Mouse (Mus musculus) heart, embryonic 10.5 days (tissue): ENCODE measurements around the gene Slc7a6os. TPM values are rescaled to one million over a fixed set of nuclear protein-coding genes. Genes with fewer than 3 reads are reported as not detected.

ENCODE experiments used
- DNase-seq: peaks from one replicate; pipeline ENCODE4 v3.0.0-alpha.2; 2017; ENCODE audit warnings: low spot score
- H3K27ac ChIP-seq: fragments of 300-500 bp; sonication (generic); 2 replicates; pipeline ENCODE4 v1.5.1; 2016; ENCODE audit warnings: mild to moderate bottlenecking
- H3K27me3 ChIP-seq: fragments of 300-500 bp; sonication (generic); 2 replicates; pipeline ENCODE4 v1.6.1; 2016; ENCODE audit warnings: mild to moderate bottlenecking; ENCODE audit not compliant: poor library complexity, insufficient read depth, severe bottlenecking
- H3K36me3 ChIP-seq: fragments of 300-500 bp; sonication (generic); 2 replicates; pipeline ENCODE4 v1.6.1; 2016; ENCODE audit warnings: mild to moderate bottlenecking, moderate library complexity
- H3K4me1 ChIP-seq: fragments of 300-500 bp; sonication (generic); 2 replicates; pipeline ENCODE4 v1.6.1; 2016; ENCODE audit warnings: mild to moderate bottlenecking
- H3K4me3 ChIP-seq: fragments of 300-500 bp; sonication (generic); 2 replicates; pipeline ENCODE4 v1.5.1; 2016; ENCODE audit warnings: mild to moderate bottlenecking, moderate library complexity
- H3K9me3 ChIP-seq: fragments of 300-500 bp; sonication (generic); 2 replicates; pipeline ENCODE4 v1.6.1; 2016; ENCODE audit warnings: mild to moderate bottlenecking, moderate library complexity
- WGBS: fragments of 180-500 bp; shearing (Covaris S2); methylation state at CpG from one replicate; pipeline ENCODE4 v1.1.7; 2016; 5-methylcytosine and 5-hydroxymethylcytosine counted together
- polyA plus RNA-seq: library from polyadenylated mRNA; unstranded; fragments of >200 nt; fragmentation: Nextera tagmentation; extraction: Ambion mirVana; gene quantifications from 2 replicates; pipeline ENCODE4 v1.2.1, GENCODE M21; 2016

Gene Slc7a6os
- polyA plus RNA-seq, 1 experiment from 2014 or later, result 38.1 TPM

- Histone ChIP-seq H3K36me3 (0 out of 2 replicates have a peak, but pooled peaks cover 2% of the 10 kb centered on the region), H3K9me3 (no peaks in the 10 kb centered on the region), H3K4me3 (peak overlapping the region; percentile 98), H3K4me1 (peaks cover 24% of the 10 kb centered on the region; the same call in 1 of the 2 replicates), H3K27me3 (no peaks in the 10 kb centered on the region), H3K27ac (peak overlapping the region; percentile 99; the same call in 1 of the 2 replicates)
- WGBS, result 38% methylated on average over 6 of the region's 6 CpGs
- DNase-seq, result no peak
Observed at GRCm38 (mm10) chr8:106169934-106170480, 40.7 kb downstream of the Slc7a6os start.

DNA sequence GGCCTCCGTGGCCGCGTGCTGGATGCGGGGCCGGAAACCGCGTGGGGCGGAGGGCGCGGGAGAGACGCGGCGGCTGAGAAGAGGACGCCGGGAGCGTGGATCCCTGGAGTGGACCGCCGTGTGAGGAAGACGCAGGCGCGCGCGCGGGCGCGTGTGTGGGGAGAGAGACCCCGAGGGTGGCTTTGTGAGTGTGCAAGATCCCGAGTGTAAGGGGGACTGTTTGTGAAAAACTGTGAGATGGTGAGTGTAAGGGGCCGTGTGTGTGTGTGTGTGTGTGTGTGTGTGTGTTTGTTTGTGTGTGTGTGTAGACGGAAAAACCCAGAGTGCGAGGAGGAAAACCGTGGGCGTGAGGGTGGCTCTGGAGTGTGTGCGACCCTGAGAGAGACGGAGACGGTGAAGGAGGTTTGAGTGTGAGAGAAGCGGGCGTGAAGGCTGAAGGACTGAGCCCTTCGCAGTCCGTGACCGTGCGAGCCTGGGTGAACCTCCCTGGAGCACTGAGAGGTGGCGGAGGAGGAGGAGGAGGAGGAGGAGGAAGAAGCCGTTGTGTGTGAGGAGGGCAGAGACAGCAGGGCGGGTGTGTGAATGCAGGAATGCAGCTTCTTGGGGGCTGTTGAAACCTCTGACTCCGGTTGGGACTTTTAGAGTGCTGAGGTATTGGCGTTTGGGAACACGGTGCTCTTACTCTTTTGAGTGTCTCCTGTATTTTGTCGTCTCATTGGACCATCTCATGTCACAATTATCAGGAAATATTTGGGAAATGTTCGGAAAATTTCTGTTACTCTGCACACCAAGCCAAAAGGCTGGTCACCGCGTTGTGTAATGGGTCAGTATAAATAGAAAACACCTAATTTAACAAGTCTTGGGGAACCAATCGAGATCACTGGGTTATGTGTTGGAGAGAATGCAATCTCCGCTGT is 41.5 kb downstream of the Slc7a6os start:
- Histone ChIP-seq H3K27me3 (no peaks in the 10 kb centered on the region), H3K9me3 (no peaks in the 10 kb centered on the region), H3K4me3 (peak overlapping the region; percentile 98), H3K27ac (peak overlapping the region; percentile 99), H3K36me3 (peaks cover 6% of the 10 kb centered on the region), H3K4me1 (peaks cover 24% of the 10 kb centered on the region; the same call in 1 of the 2 replicates)
- DNase-seq, result peak; percentile 85
- 1% methylated on average over 53 of the region's 54 CpGs for WGBS

DNA sequence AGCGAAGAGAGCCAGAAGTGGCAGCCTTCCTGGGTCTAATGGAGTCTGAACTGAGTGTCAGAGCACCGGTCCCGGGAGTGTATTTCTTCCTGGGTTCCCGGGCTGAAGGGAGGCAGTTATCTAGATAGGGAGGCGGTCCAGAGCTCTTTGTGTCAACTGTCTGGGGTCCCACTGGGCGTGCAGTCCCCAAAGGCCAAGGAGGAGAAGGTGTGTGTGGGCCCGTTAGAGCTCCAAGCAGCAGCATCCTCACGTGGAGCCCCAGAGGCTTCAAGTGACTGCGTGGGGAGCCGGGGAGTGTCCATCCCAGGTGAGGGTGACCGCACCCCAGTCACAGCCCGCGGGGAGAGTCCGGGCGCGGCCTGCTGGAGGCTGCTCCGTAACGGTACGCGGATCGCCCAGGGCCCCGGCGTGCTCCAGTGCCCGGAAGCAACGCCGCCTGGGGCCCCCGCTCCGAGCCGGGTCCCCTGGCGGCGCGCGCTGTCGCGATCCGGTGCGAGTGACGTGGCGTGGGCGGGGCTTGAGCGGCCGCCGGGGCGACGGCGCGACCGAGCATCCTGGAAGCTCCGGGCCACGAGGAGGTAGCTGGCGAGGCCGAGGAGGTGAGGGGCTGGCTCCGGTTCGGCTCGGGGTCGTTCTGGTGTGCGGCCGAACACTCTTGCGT is 42.2 kb downstream of the Slc7a6os start, which contains the start of gene Slc7a6:
Gene Slc7a6 (plus strand): TSS at position 502 of the 661 bp plus-strand sequence.
- Histone ChIP-seq H3K27ac (peak within 1 kb of the TSS; percentile 99), H3K27me3 (no peaks in the 10 kb centered on the region), H3K4me1 (peaks cover 24% of the 10 kb centered on the region; the same call in 1 of the 2 replicates), H3K4me3 (peak within 1 kb of the TSS; percentile 98), H3K9me3 (no peaks in the 10 kb centered on the region), H3K36me3 (peaks cover 14% of the 10 kb centered on the region)
- DNase-seq, result peak; percentile 91
- WGBS, result under 1% methylated on average over 59 of the region's 59 CpGs

DNA sequence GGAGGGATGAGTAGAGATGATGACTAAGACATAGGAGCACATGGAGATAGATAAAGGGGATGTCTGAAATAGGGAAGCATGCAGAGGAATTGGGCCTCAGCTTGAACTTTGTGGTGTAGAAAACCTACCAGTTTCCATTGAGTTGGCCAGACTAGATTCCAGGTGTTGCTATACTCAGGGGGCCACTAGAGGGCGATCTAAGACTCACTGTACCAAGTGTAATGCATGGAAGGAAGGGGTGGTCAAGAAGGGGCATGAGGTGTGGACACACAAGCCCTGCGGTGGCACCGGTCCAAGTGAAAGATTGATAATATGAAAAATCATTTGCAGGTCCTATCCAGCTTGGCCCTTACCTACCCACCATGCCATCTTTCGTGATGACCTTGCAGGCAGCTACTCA is 45.3 kb downstream of the Slc7a6os start:
- Histone ChIP-seq H3K9me3 (no peaks in the 10 kb centered on the region), H3K36me3 (peaks cover 42% of the 10 kb centered on the region), H3K4me3 (no peak overlapping the region), H3K4me1 (peaks cover 24% of the 10 kb centered on the region; the same call in 1 of the 2 replicates), H3K27me3 (no peaks in the 10 kb centered on the region), H3K27ac (no peak overlapping the region)
- 47% methylated on average over 4 of the region's 4 CpGs for WGBS
- DNase-seq, result peak; percentile 80

GRCm38 (mm10) chr8:106163251-106163650 is 47.5 kb downstream of the Slc7a6os start:
- Histone ChIP-seq H3K27me3 (no peaks in the 10 kb centered on the region), H3K27ac (no peak overlapping the region), H3K4me3 (no peak overlapping the region), H3K4me1 (peaks cover 11% of the 10 kb centered on the region; the same call in 1 of the 2 replicates), H3K36me3 (peaks cover 57% of the 10 kb centered on the region), H3K9me3 (no peaks in the 10 kb centered on the region)
- no peak for DNase-seq
- WGBS, result 83% methylated on average over 9 of the region's 9 CpGs

- no peaks in the 10 kb centered on the region for H3K27me3 ChIP-seq
- no peak overlapping the region for H3K27ac ChIP-seq
- no peaks in the 10 kb centered on the region for H3K9me3 ChIP-seq
- no peak overlapping the region for H3K4me3 ChIP-seq
- peaks cover 78% of the 10 kb centered on the region for H3K36me3 ChIP-seq
- 89% methylated on average over 6 of the region's 6 CpGs for WGBS
- H3K4me1 ChIP-seq, result no peaks in the 10 kb centered on the region; the same call in 1 of the 2 replicates
- no peak for DNase-seq
Observed at GRCm38 (mm10) chr8:106159876-106160275, 50.9 kb downstream of the Slc7a6os start.

GRCm38 (mm10) chr8:106158381-106158780 is 52.4 kb downstream of the Slc7a6os start:
- Histone ChIP-seq H3K27me3 (no peaks in the 10 kb centered on the region), H3K9me3 (no peaks in the 10 kb centered on the region), H3K4me1 (peaks cover 2% of the 10 kb centered on the region), H3K36me3 (peaks cover 69% of the 10 kb centered on the region), H3K27ac (no peak overlapping the region), H3K4me3 (no peak overlapping the region)
- DNase-seq, result no peak
- 76% methylated on average over 10 of the region's 10 CpGs for WGBS

- Histone ChIP-seq H3K36me3 (peaks cover 59% of the 10 kb centered on the region), H3K9me3 (no peaks in the 10 kb centered on the region), H3K27ac (no peak overlapping the region), H3K27me3 (no peaks in the 10 kb centered on the region), H3K4me3 (no peak overlapping the region), H3K4me1 (peaks cover 11% of the 10 kb centered on the region)
- no peak for DNase-seq
- WGBS, result 85% methylated on average over 1 of the region's 1 CpGs
Observed at GRCm38 (mm10) chr8:106157419-106157818, 53.3 kb downstream of the Slc7a6os start.

DNA sequence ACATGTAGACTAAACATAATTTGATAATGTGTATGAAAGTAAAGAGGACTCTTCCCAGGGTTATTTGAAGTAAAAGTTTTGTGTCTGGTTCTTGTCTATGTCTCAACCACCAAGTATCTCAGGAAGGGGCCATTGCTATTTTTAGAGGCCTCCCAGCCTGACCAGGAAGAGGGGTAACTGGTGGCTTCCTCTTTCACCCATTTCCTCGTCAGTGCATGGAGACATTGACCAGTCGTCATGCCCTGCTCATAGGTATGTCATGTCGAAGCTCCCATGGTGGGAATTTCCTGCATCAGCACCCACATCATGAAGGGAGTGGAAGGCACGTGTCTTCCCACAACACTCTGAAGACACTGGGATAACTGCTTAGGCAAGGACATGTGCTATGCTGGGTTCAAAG is 57.9 kb downstream of the Slc7a6os start:
- DNase-seq, result no peak
- H3K4me3 ChIP-seq, result no peak overlapping the region
- no peaks in the 10 kb centered on the region for H3K27me3 ChIP-seq
- H3K4me1 ChIP-seq, result peaks cover 27% of the 10 kb centered on the region
- 35% methylated on average over 4 of the region's 4 CpGs for WGBS
- peak overlapping the region; percentile 49; the same call in 1 of the 2 replicates for H3K27ac ChIP-seq
- no peaks in the 10 kb centered on the region for H3K9me3 ChIP-seq
- peaks cover 21% of the 10 kb centered on the region for H3K36me3 ChIP-seq

DNA sequence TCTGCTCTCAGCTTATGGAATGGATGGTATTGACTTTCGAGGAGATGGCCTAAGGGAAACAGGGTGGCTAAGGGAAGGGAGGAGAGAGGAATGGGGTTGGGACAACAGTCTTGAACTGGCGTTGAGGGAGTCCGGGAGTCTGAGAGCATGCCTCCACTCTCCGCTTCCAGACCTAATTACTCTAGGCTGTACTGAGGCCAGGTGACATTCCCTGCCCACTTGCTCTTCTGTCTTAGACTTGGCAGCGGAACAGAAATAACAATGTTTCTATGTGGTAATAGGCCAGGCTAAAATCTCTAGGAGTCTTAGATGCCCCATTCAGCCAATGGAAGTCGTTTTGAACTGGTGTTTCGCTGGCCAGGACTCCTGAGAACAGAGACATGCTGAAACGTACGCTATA is 59.7 kb downstream of the Slc7a6os start:
- H3K4me3 ChIP-seq, result peak overlapping the region; percentile 82
- no peaks in the 10 kb centered on the region for H3K9me3 ChIP-seq
- H3K27ac ChIP-seq, result peak overlapping the region; percentile 86; the same call in 1 of the 2 replicates
- no peak for DNase-seq
- 87% methylated on average over 9 of the region's 9 CpGs for WGBS
- peaks cover 27% of the 10 kb centered on the region for H3K4me1 ChIP-seq
- H3K27me3 ChIP-seq, result no peaks in the 10 kb centered on the region
- peaks cover 10% of the 10 kb centered on the region for H3K36me3 ChIP-seq
